Mouse (Mus musculus) lung, postnatal 36 days (tissue): ENCODE measurements around the gene Ramp1.

ENCODE experiments used
- DNase-seq: peaks from one replicate; pipeline ENCODE4 v3.0.0; 2022; ENCODE audit warnings: mixed read lengths

The Ramp1 gene

GRCm38 (mm10) chr1:91240685-91241084 is 61.1 kb downstream of the Ramp1 start:
- DNase-seq, result peak; percentile 85

- no peak for DNase-seq
These were observed 61.6 kb downstream of the Ramp1 start for GRCm38 (mm10) chr1:91241249-91241648.

GRCm38 (mm10) chr1:91248242-91248641 is 68.6 kb downstream of the Ramp1 start:
- peak; percentile 58 for DNase-seq

GRCm38 (mm10) chr1:91248970-91249369 is 69.3 kb downstream of the Ramp1 start:
- DNase-seq, result no peak

GRCm38 (mm10) chr1:91249564-91250414 is 70.2 kb downstream of the Ramp1 start, which contains the start of gene Ube2f:
Ube2f (plus strand) TSS chr1:91250304.
- DNase-seq, result peak; percentile 98

- peak; percentile 17 for DNase-seq
These were observed 71.0 kb downstream of the Ramp1 start for GRCm38 (mm10) chr1:91250415-91251147.

- peak; percentile 25 for DNase-seq
These were observed 71.6 kb downstream of the Ramp1 start for GRCm38 (mm10) chr1:91251148-91251650.

GRCm38 (mm10) chr1:91251927-91252326 is 72.3 kb downstream of the Ramp1 start:
- DNase-seq, result peak; percentile 20

GRCm38 (mm10) chr1:91257918-91258317 is 78.3 kb downstream of the Ramp1 start:
- peak; percentile 42 for DNase-seq

GRCm38 (mm10) chr1:91259794-91260193 is 80.2 kb downstream of the Ramp1 start:
- no peak for DNase-seq

- DNase-seq, result no peak
These were observed 82.9 kb downstream of the Ramp1 start for GRCm38 (mm10) chr1:91262508-91262907.

- DNase-seq, result no peak
These were observed 92.6 kb downstream of the Ramp1 start for GRCm38 (mm10) chr1:91272260-91272659.
